ENCODE assay signal across 9 mouse cellular contexts in the genomic region with DNA sequence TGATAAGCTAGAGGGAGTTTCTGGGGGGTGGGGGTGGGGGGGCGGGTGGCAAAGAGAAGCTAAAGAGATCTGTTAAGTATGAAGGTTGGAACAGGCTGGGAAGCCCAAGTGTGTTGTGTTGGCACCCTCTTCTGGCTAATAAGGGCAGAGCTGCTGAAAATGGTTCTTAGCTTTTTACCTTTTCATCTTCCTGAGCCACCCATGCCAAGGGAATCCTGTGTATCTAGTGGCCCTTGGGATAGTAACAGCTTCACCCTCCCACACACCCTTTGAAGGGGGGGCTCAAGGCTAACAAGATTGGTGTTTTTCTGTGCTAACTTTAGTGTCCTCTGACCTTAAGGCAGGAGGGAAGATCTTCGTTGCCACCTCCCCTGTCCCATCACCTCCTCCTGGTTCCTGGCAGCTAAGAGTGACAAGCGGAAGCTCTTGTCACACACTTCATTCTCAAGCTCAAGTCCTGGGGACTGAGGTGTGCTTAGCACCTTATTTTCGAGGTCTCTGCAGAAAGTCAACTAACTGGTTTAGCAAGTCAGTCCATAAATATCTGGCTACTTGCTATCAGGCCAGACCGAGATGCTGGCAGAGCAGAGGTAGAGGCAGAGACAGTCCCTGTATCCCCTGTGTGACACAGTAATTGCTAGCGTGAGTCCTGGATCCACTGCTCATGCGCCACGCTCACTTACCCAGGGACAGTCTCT. TPM values are rescaled to one million over a fixed set of nuclear protein-coding genes. Genes with fewer than 3 reads are reported as not detected.
A peak's percentile ranks its signal among the peaks of the same experiment; 100 is the strongest.
DNase-seq lines count a peak whose midpoint lies in the region; ATAC-seq and TF ChIP-seq lines count a peak whose summit lies in the region.
"Had no signal": no experiment of that assay in that cellular context is flagged by ENCODE, and none has a peak within 500 bp of the region (broad histone marks: within the 10 kb centered on the region; RNA-seq: fewer than 3 reads in every experiment).

No protein-coding gene starts in this region.

- H3K4me2 ChIP-seq in intestine, postnatal 0 days (replicated peaks; ENCODE audit: low read depth) = no peak overlapping the region
- H3K4me2 ChIP-seq in limb, embryonic 13.5 days (replicated peaks) = no peak overlapping the region
- H3K4me2 ChIP-seq in midbrain, embryonic 15.5 days = no peak overlapping the region

- no peak overlapping the region for H3K9ac ChIP-seq in intestine, postnatal 0 days (ENCODE audit: low read depth, low read length)
- H3K9ac ChIP-seq in limb, embryonic 13.5 days = no peak overlapping the region
- no peak overlapping the region for H3K9ac ChIP-seq in midbrain, embryonic 15.5 days

- H3K9me3 ChIP-seq in intestine, postnatal 0 days (ENCODE audit: control insufficient read depth) = no peaks in the 10 kb centered on the region
- H3K9me3 ChIP-seq in limb, embryonic 13.5 days = no peaks in the 10 kb centered on the region
- no peaks in the 10 kb centered on the region for H3K9me3 ChIP-seq in midbrain, embryonic 15.5 days

- TF ChIP-seq CTCF in intestine, postnatal 0 days (IDR thresholded peaks at IDR 0.05; ENCODE audit: low read depth) = peak; percentile 80

- no peak overlapping the region for H3K4me3 ChIP-seq in intestine, postnatal 0 days (ENCODE audit: low read depth, low read length)
- no peak overlapping the region for H3K4me3 ChIP-seq in limb, embryonic 13.5 days
- no peak overlapping the region for H3K4me3 ChIP-seq in midbrain, embryonic 15.5 days

- ATAC-seq in CD4-positive, CD25-positive, alpha-beta regulatory T cell, adult 4 months = peak; percentile 32
- peak; percentile 80 for ATAC-seq in common myeloid progenitor, adult 5-6 weeks (replicated peaks; ENCODE audit: low read depth, poor library complexity, severe bottlenecking)
- ATAC-seq in intestine, postnatal 0 days = no peak
- ATAC-seq in limb, embryonic 13.5 days (ENCODE audit: low FRiP score, low read depth) = peak; percentile 61; the same call in 1 of the 2 replicates
- peak; percentile 67 for ATAC-seq in midbrain, embryonic 15.5 days (replicated peaks)

- no peak overlapping the region for H3K27ac ChIP-seq in intestine, postnatal 0 days (ENCODE audit: low read depth, low read length)
- H3K27ac ChIP-seq in limb, embryonic 13.5 days = no peak overlapping the region
- H3K27ac ChIP-seq in midbrain, embryonic 15.5 days = no peak overlapping the region

- no peaks in the 10 kb centered on the region for H3K4me1 ChIP-seq in intestine, postnatal 0 days (replicated peaks; ENCODE audit: control insufficient read depth, insufficient read depth, low read length)
- peaks cover 14% of the 10 kb centered on the region for H3K4me1 ChIP-seq in limb, embryonic 13.5 days
- peaks cover 5% of the 10 kb centered on the region for H3K4me1 ChIP-seq in midbrain, embryonic 15.5 days

- DNase-seq in cerebellum, adult 18-20 months = peak; percentile 31 to 35
- no peak for DNase-seq in cerebellum, adult 11-12 months
- peak; percentile 55 for DNase-seq in thymus, postnatal 14 days

- no peaks in the 10 kb centered on the region for H3K27me3 ChIP-seq in intestine, postnatal 0 days (replicated peaks; ENCODE audit: control insufficient read depth, insufficient read depth, low read length)
- H3K27me3 ChIP-seq in limb, embryonic 13.5 days = no peaks in the 10 kb centered on the region
- no peaks in the 10 kb centered on the region for H3K27me3 ChIP-seq in midbrain, embryonic 15.5 days (replicated peaks)

- peaks cover 50% of the 10 kb centered on the region for H3K36me3 ChIP-seq in intestine, postnatal 0 days (ENCODE audit: control insufficient read depth, insufficient read depth)
- H3K36me3 ChIP-seq in limb, embryonic 13.5 days = peaks cover 39% of the 10 kb centered on the region
- 0 out of 2 replicates have a peak, but pooled peaks cover 3% of the 10 kb centered on the region for H3K36me3 ChIP-seq in midbrain, embryonic 15.5 days (replicated peaks)

- WGBS in intestine, postnatal 0 days = 55% methylated on average over 8 of the region's 8 CpGs
- WGBS in limb, embryonic 13.5 days = 66% methylated on average over 8 of the region's 8 CpGs
- WGBS in midbrain, embryonic 15.5 days = 78% methylated on average over 8 of the region's 8 CpGs

RNA-seq across cellular contexts. Expression of gene Ndc1, which starts 18.1 kb away (rescaled TPM):
- 1 to 10 TPM; 3.8 to 5.3 TPM for polyA plus RNA-seq in CD4-positive, CD25-positive, alpha-beta regulatory T cell, adult 4 months (2017; shearing (Covaris generic))
- total RNA-seq in common myeloid progenitor, adult 5-6 weeks (2017) = 48.2 and 49.7 TPM in 2 replicates
- polyA plus RNA-seq in intestine, postnatal 0 days (2015; fragmentation: Nextera tagmentation; extraction: Ambion mirVana) = 7.0 and 7.4 TPM in 2 replicates
- polyA plus RNA-seq in limb, embryonic 13.5 days (2015; fragmentation: Nextera tagmentation; extraction: Ambion mirVana) = 32.7 and 35.6 TPM in 2 replicates
- polyA plus RNA-seq in midbrain, embryonic 15.5 days (2015; fragmentation: Nextera tagmentation; extraction: Ambion mirVana) = 18.4 and 20.0 TPM in 2 replicates

RNA-seq across cellular contexts. Expression of gene Yipf1, which starts 35.3 kb away (rescaled TPM):
- polyA plus RNA-seq in CD4-positive, CD25-positive, alpha-beta regulatory T cell, adult 4 months (2017; shearing (Covaris generic)) = 10 to 100 TPM; 90.0 to 98.0 TPM
- total RNA-seq in common myeloid progenitor, adult 5-6 weeks (2017) = 28.8 and 28.9 TPM in 2 replicates
- polyA plus RNA-seq in intestine, postnatal 0 days (2015; fragmentation: Nextera tagmentation; extraction: Ambion mirVana) = 127 and 147 TPM in 2 replicates
- 58.3 and 58.8 TPM in 2 replicates for polyA plus RNA-seq in limb, embryonic 13.5 days (2015; fragmentation: Nextera tagmentation; extraction: Ambion mirVana)
- 51.7 and 56.2 TPM in 2 replicates for polyA plus RNA-seq in midbrain, embryonic 15.5 days (2015; fragmentation: Nextera tagmentation; extraction: Ambion mirVana)

RNA-seq across cellular contexts. Expression of gene Dio1, which starts 42.5 kb away (rescaled TPM):
- polyA plus RNA-seq in CD4-positive, CD25-positive, alpha-beta regulatory T cell, adult 4 months (2017; shearing (Covaris generic)) = not detected
- total RNA-seq in common myeloid progenitor, adult 5-6 weeks (2017) = not detected in 2 replicates
- 59.7 and 67.4 TPM in 2 replicates for polyA plus RNA-seq in intestine, postnatal 0 days (2015; fragmentation: Nextera tagmentation; extraction: Ambion mirVana)
- not detected in 2 replicates for polyA plus RNA-seq in limb, embryonic 13.5 days (2015; fragmentation: Nextera tagmentation; extraction: Ambion mirVana)
- not detected in 2 replicates for polyA plus RNA-seq in midbrain, embryonic 15.5 days (2015; fragmentation: Nextera tagmentation; extraction: Ambion mirVana)
- polyA plus RNA-seq: stomach, embryonic 14.5 days had no signal

Comparison
In these comparisons a context has a peak if more than half of its experiments do, and no peak if none do; other contexts are left out.
1. RNA of gene Dio1, which starts 42.5 kb away (polyA plus RNA-seq): 59.7 to 67.4 TPM in intestine, postnatal 0 days; not detected in CD4-positive, CD25-positive, alpha-beta regulatory T cell, adult 4 months, not detected in limb, embryonic 13.5 days and not detected in midbrain, embryonic 15.5 days; every median in the first group is over 10 times any median in the second.